Mouse (Mus musculus) kidney, postnatal 10 days (tissue): ENCODE measurements around the gene Hectd3.

Experiments used
- DNase-seq: peaks from one replicate; pipeline ENCODE4 v3.0.0; 2021; ENCODE audit warnings: mixed read lengths

The Hectd3 gene

DNA sequence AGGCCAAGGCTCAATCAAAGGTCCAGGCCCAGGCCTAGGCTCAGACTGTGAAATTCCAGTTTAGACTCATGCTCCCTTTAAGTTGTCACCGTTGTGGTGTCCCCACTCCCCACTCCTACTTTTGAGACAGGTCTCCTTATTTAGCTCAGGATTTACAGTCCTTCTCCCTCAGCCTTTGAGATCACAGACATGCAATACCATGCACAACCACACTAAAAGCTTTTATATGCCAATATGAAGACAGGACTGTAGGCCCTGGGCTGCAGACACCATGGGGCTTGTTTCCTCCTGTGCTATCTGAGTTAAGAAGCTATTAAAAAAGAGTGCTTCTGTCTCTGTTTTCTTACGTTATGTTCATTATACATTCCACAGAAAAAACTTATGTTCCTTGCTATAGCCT is 22.6 kb downstream of the Hectd3 start:
- no peak for DNase-seq

DNA sequence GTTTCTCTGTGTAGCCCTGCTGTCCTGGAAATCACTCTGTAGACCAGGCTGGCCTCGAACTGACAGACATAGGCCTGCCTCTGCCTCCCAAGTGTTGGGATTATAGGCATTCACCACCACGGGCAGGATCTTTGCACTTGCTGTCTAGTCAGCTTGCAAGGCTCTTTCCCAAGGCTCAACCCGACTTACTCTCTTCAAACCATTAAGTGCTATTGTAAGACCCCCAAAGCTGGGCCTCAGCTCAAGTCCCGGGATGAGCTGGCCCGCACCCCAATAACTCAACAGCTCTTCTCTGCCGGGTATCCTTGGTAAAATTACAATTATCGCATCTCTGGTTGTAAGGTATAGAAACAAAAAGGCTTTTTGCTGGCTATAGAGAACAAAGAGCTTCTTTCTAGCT is 23.2 kb downstream of the Hectd3 start:
- no peak for DNase-seq

DNA sequence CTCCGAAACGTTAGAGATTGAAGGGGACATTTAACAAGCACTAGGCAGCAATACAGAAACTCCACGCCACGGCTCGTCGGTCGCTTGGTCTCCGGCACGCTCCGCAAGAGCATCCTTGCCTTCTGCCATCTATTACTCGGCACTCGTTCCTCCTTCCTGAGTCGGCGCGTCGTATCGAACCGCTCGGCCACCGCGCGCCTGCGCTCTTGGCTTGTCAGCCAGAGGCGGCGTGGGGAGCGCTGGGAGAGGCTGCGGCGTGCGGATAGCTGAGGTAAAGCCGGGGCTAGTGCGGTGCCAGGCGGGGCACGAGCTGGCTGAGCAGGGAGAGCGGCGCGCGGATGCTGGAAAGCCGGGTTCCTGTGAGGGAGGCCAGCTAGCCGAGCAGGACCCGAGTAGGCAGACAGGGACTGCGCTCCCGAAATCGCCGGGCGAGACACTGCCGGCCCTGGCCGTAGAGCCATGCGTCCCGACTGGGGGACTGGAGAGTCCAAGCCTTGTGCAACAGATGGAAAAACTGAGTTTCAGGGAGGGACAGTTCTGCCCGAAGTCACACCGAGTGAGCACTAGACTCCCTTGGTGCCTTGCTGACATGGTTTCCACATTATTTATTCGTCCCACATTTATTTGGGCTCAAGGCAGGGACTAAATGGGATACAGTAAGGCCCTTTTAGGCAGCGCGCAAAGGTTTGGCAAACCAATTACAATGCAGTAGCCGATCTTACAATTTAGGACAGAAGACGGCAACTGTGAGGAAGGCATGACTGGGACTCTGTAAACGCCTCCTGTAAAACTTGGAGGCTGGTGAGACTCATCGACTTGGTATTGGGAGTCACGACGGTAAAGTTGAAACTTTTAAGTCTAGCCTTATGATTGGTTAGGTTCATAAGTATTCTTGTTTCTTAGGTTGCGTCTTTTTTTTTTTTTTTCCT is 24.4 kb downstream of the Hectd3 start, which contains the start of gene Eif2b3:
Gene Eif2b3 (plus strand): TSS at position 197 of the 929 bp plus-strand sequence.
- DNase-seq = peak; percentile 93

DNA sequence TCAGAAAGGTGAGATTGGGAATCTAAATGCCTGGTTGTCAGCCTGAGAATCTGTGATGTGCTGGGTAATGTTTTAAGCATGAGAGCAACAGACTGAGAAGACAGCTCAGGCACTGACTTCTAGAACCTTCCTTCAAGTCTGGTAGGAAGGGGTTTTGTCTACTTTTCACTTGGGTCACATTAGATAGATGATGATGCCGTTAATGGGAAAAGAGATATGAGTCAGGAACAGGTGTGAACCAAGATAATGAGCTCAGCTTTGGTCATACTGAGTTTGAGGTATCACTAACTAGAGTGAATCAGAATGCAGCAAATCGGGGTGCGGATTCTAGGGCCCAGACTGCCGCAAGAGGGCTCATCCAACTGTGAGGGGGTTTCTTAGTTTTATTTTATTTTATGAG is 28.4 kb downstream of the Hectd3 start:
- DNase-seq = no peak

DNA sequence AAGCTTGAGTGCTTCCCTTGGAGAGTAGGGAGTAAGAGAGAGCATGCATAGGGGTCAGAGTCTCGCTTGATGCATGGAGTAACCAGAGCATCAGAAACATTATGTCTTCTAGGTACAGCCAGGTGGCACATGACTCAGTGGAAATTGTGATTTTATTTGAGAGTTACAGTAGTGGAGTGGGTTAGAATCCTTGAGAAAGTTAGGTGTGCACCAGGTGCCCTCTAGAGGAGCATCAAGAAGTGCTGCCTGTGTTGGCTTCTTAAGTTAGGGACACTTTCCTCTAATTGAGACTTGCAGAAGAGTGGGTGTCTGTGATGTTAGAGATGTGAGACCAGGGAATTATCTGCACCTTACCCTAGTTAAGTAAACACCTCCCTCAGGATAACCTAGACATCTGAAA is 36.0 kb downstream of the Hectd3 start:
- no peak for DNase-seq

DNA sequence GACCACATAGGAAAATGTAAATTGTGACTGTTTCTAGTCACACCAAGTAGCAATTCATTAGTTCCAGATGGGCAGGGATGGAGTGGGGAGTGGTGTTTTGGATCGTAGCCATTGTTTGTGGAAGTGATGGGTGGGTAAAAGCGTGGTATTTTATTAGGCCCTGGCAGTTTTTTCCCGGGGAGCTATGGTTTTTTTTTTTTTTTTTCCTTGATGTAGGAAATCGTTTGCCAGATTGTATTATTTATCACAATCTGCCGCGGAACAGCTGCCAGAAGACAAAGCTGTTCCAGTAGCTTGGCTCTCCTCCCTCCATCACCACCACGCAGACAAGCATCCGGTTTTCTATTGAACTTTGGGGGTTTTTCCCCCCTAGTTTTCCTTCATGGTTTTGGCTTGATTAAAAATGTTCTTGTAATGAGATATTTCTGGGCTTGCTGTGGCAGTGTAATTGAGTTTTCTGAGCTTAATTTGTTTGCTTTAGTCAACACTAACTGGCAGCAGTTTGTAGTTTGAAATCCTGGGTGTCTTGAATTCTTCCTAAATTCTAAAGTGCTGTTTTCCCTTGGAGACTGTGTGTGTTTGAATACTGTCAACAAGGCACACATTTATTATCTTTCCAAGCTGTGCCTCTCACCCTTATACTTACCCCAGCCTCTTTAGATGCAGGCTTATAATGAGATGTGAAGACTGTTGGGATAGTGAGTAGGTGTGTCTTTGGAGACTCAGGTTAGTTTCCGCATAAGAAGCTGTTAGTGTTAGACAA is 45.0 kb downstream of the Hectd3 start:
- peak; percentile 82 for DNase-seq

DNA sequence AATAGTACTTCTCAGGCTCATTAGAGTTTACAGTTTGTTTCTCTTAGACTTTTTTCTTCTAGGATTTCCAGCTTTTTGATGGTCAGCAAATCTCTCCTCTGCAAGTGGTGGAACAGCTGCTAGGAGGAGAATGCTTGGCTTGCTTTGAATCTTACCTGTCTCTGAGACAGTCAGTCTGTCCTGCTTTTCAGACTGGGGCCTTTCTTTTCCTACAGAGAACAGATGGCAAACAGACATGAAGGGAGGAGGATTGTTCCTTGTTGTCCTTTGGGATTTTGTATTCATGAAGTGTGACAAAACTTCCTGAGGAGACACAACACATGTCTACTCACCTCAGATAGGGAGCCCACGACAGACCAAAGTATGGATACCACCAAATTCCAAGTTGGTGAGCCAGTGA is 45.7 kb downstream of the Hectd3 start:
- DNase-seq = no peak

DNA sequence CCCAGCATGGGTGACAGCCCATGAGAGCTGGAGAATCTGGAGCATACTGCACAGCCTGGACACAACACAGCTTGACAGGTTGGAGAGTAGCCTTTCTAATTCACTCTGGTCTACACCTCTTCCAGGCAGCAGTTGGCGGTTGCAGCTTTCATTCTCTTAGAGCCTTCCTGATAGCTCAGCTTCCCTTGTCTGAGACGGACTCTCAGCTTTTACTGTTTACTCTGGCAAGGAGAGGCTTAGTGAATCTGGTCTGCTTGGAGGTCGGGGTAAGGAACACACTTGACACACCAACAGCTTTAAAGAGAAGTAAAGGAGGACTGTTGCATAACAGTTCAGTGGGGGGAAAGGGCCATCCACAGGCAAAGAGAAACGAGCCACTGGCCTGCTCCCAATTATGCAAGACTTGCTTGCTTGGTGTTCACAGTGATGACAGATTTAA is 46.2 kb downstream of the Hectd3 start:
- peak; percentile 68 for DNase-seq

DNA sequence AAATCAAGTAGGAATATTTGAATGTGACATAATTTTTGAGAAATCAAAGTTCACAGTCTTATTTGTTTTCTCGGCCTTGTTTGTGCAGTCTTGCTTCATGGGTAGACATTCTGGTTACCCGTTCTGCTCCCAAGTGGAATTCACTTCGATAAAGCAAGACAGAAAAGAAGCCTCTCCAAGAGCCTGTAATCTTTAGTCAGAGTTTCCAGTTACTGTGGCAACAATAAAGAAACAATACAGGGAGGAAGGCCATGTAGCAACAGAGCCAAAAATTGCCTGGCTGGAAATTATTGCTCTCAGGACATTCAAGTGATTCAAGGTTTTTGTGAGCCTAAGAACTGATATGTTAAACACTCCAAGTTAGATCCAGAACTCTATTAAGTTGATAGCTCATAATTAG is 53.7 kb downstream of the Hectd3 start:
- DNase-seq = no peak

DNA sequence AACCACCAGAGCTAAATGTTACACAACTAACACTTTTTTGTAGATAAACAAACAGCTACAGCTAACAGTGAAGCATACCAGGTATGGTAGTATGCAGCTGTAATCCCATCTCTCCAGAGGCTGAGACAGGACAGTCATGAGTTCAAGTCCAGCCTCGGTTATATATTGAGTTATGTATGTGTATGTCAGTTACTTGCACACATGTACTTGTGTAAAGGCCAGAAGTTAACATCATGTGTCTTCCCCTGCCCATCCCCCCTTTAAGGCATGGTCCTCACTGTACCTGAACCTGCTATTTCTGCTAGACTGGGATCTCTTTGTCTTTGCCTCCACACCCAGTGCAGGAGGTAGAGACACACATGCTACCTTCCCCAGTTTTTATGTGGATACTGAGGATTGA is 54.4 kb downstream of the Hectd3 start:
- DNase-seq = no peak

DNA sequence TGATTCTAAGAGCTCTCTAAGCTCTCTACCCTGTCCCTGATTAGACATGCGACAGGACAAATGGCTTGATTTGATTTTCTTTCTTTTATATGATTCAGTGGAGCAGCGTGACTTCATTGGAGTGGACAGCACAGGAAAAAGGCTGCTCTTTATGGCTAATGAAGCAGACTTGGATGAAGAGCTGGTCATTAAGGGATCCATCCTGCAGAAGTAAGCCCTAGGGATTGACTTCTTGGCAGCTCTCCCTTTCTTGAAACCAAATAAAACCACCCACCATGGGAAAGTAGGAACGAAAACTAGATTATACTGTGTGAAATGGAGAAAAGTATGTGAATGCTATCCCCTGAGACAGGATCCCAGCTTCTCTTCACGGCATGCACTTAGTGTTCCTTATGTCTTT is 57.5 kb downstream of the Hectd3 start:
- peak; percentile 16 for DNase-seq

DNA sequence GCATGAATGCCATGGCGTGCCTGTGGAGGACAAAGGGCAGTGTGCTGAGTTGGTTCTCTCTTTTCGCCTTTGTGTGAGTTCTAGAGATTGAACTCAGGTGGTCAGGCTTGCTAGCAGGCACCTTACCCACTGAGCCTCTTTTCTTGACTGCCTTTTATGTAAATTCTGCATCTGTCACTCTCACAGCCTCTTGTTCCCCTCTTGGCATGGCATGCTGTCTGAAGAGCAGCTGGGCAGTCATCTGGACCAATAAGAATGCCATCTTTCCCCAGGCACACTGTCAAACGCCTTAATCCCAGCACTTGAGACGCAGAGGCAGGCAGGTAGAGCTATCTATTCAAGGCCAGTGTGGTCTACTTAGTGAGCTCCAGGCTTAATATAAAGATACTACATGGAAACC is 58.8 kb downstream of the Hectd3 start:
- DNase-seq = no peak
